Mouse (Mus musculus): ENCODE results near the gene Bgn. TPM values are rescaled to one million over a fixed set of nuclear protein-coding genes. Genes with fewer than 3 reads are reported as not detected.

The Bgn gene
- total and polyA plus RNA-seq, 2 experiments from 2014 or later = 17.7 to 39.7 TPM

- H3K4me3 ChIP-seq (ENCODE audit: low read depth, low read length) = no peak overlapping the region
- H3K36me3 ChIP-seq (ENCODE audit: insufficient read depth) = no peaks in the 10 kb centered on the region
- DNase-seq (peak; percentile 20), ATAC-seq (peak; percentile 38; the same call in 1 of the 2 replicates)
- no peaks in the 10 kb centered on the region for H3K9me3 ChIP-seq (ENCODE audit: low read length)
- no peaks in the 10 kb centered on the region for H3K4me1 ChIP-seq (ENCODE audit: insufficient read depth)
- no peak overlapping the region for H3K9ac ChIP-seq
- no peak overlapping the region for H3K27ac ChIP-seq (ENCODE audit: low read depth, low read length)
- no peak overlapping the region for H3K4me2 ChIP-seq (ENCODE audit: low read depth)
- TF ChIP-seq CTCF (IDR thresholded peaks at IDR 0.05; ENCODE audit: low read depth) = no peak
- 48% methylated on average over 5 of the region's 5 CpGs for WGBS
- H3K27me3 ChIP-seq (ENCODE audit: insufficient read depth, low read length) = no peaks in the 10 kb centered on the region
Measured at GRCm38 (mm10) chrX:73467446-73468241, 15.8 kb upstream of the Bgn start.

- TF ChIP-seq CTCF (IDR thresholded peaks at IDR 0.05; ENCODE audit: low read depth) = no peak
- H3K4me2 ChIP-seq (ENCODE audit: low read depth) = no peak overlapping the region
- no peak for ATAC-seq
- H3K27me3 ChIP-seq (ENCODE audit: insufficient read depth, low read length) = no peaks in the 10 kb centered on the region
- H3K9ac ChIP-seq = no peak overlapping the region
- H3K4me1 ChIP-seq (ENCODE audit: insufficient read depth) = no peaks in the 10 kb centered on the region
- 70% methylated on average over 3 of the region's 3 CpGs for WGBS
- no peaks in the 10 kb centered on the region for H3K36me3 ChIP-seq (ENCODE audit: insufficient read depth)
- no peak for DNase-seq
- no peak overlapping the region for H3K27ac ChIP-seq (ENCODE audit: low read depth, low read length)
- no peak overlapping the region for H3K4me3 ChIP-seq (ENCODE audit: low read depth, low read length)
- no peaks in the 10 kb centered on the region for H3K9me3 ChIP-seq (ENCODE audit: low read length)
Measured at GRCm38 (mm10) chrX:73468330-73468729, 15.1 kb upstream of the Bgn start.

- Histone ChIP-seq H3K27me3 (ENCODE audit: insufficient read depth, low read length) (no peaks in the 10 kb centered on the region), H3K27ac (ENCODE audit: low read depth, low read length) (no peak overlapping the region), H3K36me3 (ENCODE audit: insufficient read depth) (no peaks in the 10 kb centered on the region), H3K4me2 (ENCODE audit: low read depth) (no peak overlapping the region), H3K4me3 (ENCODE audit: low read depth, low read length) (no peak overlapping the region), H3K9ac (no peak overlapping the region), H3K9me3 (ENCODE audit: low read length) (no peaks in the 10 kb centered on the region), H3K4me1 (ENCODE audit: insufficient read depth) (no peaks in the 10 kb centered on the region)
- no peak for TF ChIP-seq CTCF (IDR thresholded peaks at IDR 0.05; ENCODE audit: low read depth)
- WGBS = 71% methylated on average over 1 of the region's 1 CpGs
- no peak for DNase-seq
- no peak for ATAC-seq
Measured at GRCm38 (mm10) chrX:73468752-73469151, 14.7 kb upstream of the Bgn start.

- Histone ChIP-seq H3K4me3 (ENCODE audit: low read depth, low read length) (no peak overlapping the region), H3K36me3 (ENCODE audit: insufficient read depth) (no peaks in the 10 kb centered on the region), H3K4me2 (ENCODE audit: low read depth) (no peak overlapping the region), H3K9me3 (ENCODE audit: low read length) (no peaks in the 10 kb centered on the region), H3K9ac (no peak overlapping the region), H3K27me3 (ENCODE audit: insufficient read depth, low read length) (no peaks in the 10 kb centered on the region), H3K4me1 (ENCODE audit: insufficient read depth) (no peaks in the 10 kb centered on the region), H3K27ac (ENCODE audit: low read depth, low read length) (no peak overlapping the region)
- TF ChIP-seq CTCF (IDR thresholded peaks at IDR 0.05; ENCODE audit: low read depth) = no peak
- DNase-seq = no peak
- WGBS = 83% methylated on average over 3 of the region's 3 CpGs
- no peak for ATAC-seq
Measured at GRCm38 (mm10) chrX:73471764-73472163, 11.6 kb upstream of the Bgn start.

- no peak for TF ChIP-seq CTCF (IDR thresholded peaks at IDR 0.05; ENCODE audit: low read depth)
Measured at GRCm38 (mm10) chrX:73474340-73475165, 8.8 kb upstream of the Bgn start.

GRCm38 (mm10) chrX:73475658-73476256 lies 7.6 kb upstream of the Bgn start:
- TF ChIP-seq CTCF (IDR thresholded peaks at IDR 0.05; ENCODE audit: low read depth) = no peak
- WGBS = 86% methylated on average over 1 of the region's 1 CpGs
- no peak overlapping the region for H3K27ac ChIP-seq (ENCODE audit: low read depth, low read length)
- no peaks in the 10 kb centered on the region for H3K27me3 ChIP-seq (ENCODE audit: insufficient read depth, low read length)
- ATAC-seq = no peak
- no peaks in the 10 kb centered on the region for H3K4me1 ChIP-seq (ENCODE audit: insufficient read depth)
- H3K36me3 ChIP-seq (ENCODE audit: insufficient read depth) = no peaks in the 10 kb centered on the region
- H3K4me2 ChIP-seq (ENCODE audit: low read depth) = no peak overlapping the region
- H3K9ac ChIP-seq = no peak overlapping the region
- no peaks in the 10 kb centered on the region for H3K9me3 ChIP-seq (ENCODE audit: low read length)
- DNase-seq = no peak
- H3K4me3 ChIP-seq (ENCODE audit: low read depth, low read length) = no peak overlapping the region

More at GRCm38 (mm10) chrX:73474340-73475165, 8.8 kb upstream of the Bgn start:
- no peaks in the 10 kb centered on the region for H3K9me3 ChIP-seq (ENCODE audit: low read length)
- no peak overlapping the region for H3K9ac ChIP-seq
- H3K4me2 ChIP-seq (ENCODE audit: low read depth) = no peak overlapping the region
- H3K27ac ChIP-seq (ENCODE audit: low read depth, low read length) = no peak overlapping the region
- DNase-seq (no peak), ATAC-seq (no peak)
- H3K36me3 ChIP-seq (ENCODE audit: insufficient read depth) = no peaks in the 10 kb centered on the region
- H3K4me1 ChIP-seq (ENCODE audit: insufficient read depth) = no peaks in the 10 kb centered on the region
- no peaks in the 10 kb centered on the region for H3K27me3 ChIP-seq (ENCODE audit: insufficient read depth, low read length)
- no peak overlapping the region for H3K4me3 ChIP-seq (ENCODE audit: low read depth, low read length)
- WGBS = 59% methylated on average over 12 of the region's 12 CpGs
